Mouse (Mus musculus): ENCODE results near the gene Kcnj9. TPM values are rescaled to one million over a fixed set of nuclear protein-coding genes. Genes with fewer than 3 reads are reported as not detected.
A peak's percentile ranks its signal among the peaks of the same experiment; 100 is the strongest.

Kcnj9 gene
- polyA plus RNA-seq, 1 experiment from 2014 or later: not detected

DNA sequence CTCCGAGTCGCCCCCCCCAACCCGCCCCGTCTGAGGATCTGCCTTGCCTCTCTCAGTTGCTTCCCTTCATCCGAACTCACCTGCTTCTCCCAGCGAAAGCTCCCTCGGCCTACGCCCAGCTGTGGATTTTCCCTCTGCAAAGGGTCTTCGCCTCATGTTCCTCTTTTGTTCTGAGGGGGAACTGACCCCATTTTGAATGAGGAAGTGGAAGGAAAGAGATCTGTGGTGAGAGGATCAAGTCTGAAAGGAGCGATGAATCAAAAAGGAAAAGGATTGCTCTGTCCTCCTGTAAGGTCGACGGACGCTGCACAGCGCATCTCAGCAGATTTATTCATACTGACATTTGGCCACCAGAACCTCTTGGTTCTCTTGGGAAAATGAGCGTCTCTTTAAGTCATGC, 6.7 kb upstream of the Kcnj9 start:
- 75% methylated on average over 15 of the region's 15 CpGs for WGBS
- Histone ChIP-seq H3K4me3 (replicated peaks) (no peak overlapping the region), H3K9me3 (no peaks in the 10 kb centered on the region), H3K9ac (replicated peaks) (no peak overlapping the region), H3K4me2 (no peak overlapping the region), H3K27ac (no peak overlapping the region), H3K27me3 (peaks cover 78% of the 10 kb centered on the region), H3K4me1 (replicated peaks) (peaks cover 4% of the 10 kb centered on the region; the same call in 1 of the 2 replicates), H3K36me3 (no peaks in the 10 kb centered on the region)
- no peak for ATAC-seq (ENCODE audit: insufficient number of reproducible peaks, insufficient read depth, low FRiP score, low TSS enrichment, low read depth)

- no peak for ATAC-seq (ENCODE audit: insufficient number of reproducible peaks, insufficient read depth, low FRiP score, low TSS enrichment, low read depth)
- Histone ChIP-seq H3K9me3 (no peaks in the 10 kb centered on the region), H3K4me2 (no peak overlapping the region), H3K27me3 (peaks cover 83% of the 10 kb centered on the region), H3K9ac (replicated peaks) (no peak overlapping the region), H3K27ac (no peak overlapping the region), H3K4me3 (replicated peaks) (no peak overlapping the region), H3K36me3 (no peaks in the 10 kb centered on the region), H3K4me1 (replicated peaks) (no peaks in the 10 kb centered on the region)
- whole genome bisulfite sequencing: 20% methylated on average over 3 of the region's 3 CpGs
These were observed 4.4 kb upstream of the Kcnj9 start for GRCm38 (mm10) chr1:172333512-172333911.

- Histone ChIP-seq H3K4me2 (no peak overlapping the region), H3K36me3 (no peaks in the 10 kb centered on the region), H3K27me3 (peaks cover 84% of the 10 kb centered on the region), H3K4me1 (replicated peaks) (no peaks in the 10 kb centered on the region), H3K9ac (replicated peaks) (no peak overlapping the region), H3K9me3 (no peaks in the 10 kb centered on the region), H3K4me3 (replicated peaks) (no peak overlapping the region), H3K27ac (no peak overlapping the region)
- ATAC-seq (ENCODE audit: insufficient number of reproducible peaks, insufficient read depth, low FRiP score, low TSS enrichment, low read depth): no peak
- WGBS: 76% methylated on average over 2 of the region's 2 CpGs
These were observed 3.8 kb upstream of the Kcnj9 start for GRCm38 (mm10) chr1:172332925-172333324.

DNA sequence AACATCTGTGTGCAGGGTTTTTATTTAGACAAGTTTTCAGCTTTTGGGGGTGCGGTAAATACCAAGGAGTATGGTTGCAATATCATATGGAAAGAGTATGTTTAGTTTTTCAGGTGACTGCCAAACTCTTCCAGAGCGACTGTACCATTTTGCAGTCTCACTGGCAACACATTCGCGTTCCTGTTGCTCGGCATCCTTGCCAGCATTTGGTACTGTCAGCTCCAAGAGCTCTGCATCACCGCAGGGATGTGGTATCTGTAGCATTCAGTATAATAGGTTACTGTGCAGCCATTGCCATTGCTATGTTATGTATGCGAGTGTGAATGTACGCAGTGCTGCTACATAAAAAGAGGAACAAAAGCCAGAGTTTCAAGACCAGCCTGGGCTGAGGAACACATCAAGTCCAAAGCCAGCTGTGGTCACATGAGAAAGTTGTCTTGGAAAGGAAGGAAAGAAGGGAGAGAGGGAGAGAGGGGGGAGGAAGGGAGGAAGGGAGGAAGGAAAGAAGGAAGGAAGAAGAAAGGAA, 2.4 kb upstream of the Kcnj9 start:
- peaks cover 88% of the 10 kb centered on the region for H3K27me3 ChIP-seq
- no peak for ATAC-seq (ENCODE audit: insufficient number of reproducible peaks, insufficient read depth, low FRiP score, low TSS enrichment, low read depth)
- H3K36me3 ChIP-seq: no peaks in the 10 kb centered on the region
- no peak overlapping the region for H3K9ac ChIP-seq (replicated peaks)
- peaks cover 3% of the 10 kb centered on the region; the same call in 1 of the 2 replicates for H3K9me3 ChIP-seq
- no peak overlapping the region for H3K4me3 ChIP-seq (replicated peaks)
- H3K4me1 ChIP-seq (replicated peaks): no peaks in the 10 kb centered on the region
- WGBS: 79% methylated on average over 8 of the region's 8 CpGs
- H3K4me2 ChIP-seq: no peak overlapping the region
- no peak overlapping the region for H3K27ac ChIP-seq

DNA sequence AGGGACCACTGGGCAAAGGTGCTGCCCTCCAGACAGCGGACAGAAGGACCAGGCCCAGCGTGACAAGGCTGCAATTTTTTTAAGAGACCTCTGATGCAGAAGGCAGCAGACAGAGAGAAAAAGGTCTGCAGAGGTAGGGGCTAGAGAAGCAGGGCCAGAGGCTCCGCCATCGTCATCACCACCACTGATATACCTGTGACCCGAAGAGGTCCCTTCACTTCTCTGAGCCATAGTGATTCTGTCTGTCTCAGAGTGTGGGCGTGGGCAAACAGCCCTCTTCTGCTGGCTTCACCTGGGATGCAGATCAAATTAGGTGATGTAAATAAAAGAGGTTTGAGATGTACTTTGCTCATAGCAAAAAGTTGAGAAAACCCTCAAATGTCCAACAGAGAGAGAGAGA, 498 bp upstream of the Kcnj9 start:
- Histone ChIP-seq H3K27me3 (peaks cover 92% of the 10 kb centered on the region), H3K4me3 (replicated peaks) (no peak overlapping the region), H3K27ac (no peak overlapping the region), H3K4me1 (replicated peaks) (0 out of 2 replicates have a peak, but pooled peaks cover 10% of the 10 kb centered on the region), H3K4me2 (no peak overlapping the region), H3K9me3 (peaks cover 3% of the 10 kb centered on the region; the same call in 1 of the 2 replicates), H3K9ac (replicated peaks) (no peak overlapping the region), H3K36me3 (no peaks in the 10 kb centered on the region)
- WGBS: 74% methylated on average over 6 of the region's 6 CpGs
- ATAC-seq (ENCODE audit: insufficient number of reproducible peaks, insufficient read depth, low FRiP score, low TSS enrichment, low read depth): no peak

GRCm38 (mm10) chr1:172328461-172328860, 657 bp downstream of the Kcnj9 start:
- peaks cover 3% of the 10 kb centered on the region; the same call in 1 of the 2 replicates for H3K9me3 ChIP-seq
- 0 out of 2 replicates have a peak, but pooled peaks cover 10% of the 10 kb centered on the region for H3K4me1 ChIP-seq (replicated peaks)
- no peak for ATAC-seq (ENCODE audit: insufficient number of reproducible peaks, insufficient read depth, low FRiP score, low TSS enrichment, low read depth)
- no peaks in the 10 kb centered on the region for H3K36me3 ChIP-seq
- H3K9ac ChIP-seq (replicated peaks): no peak overlapping the region
- H3K27ac ChIP-seq: no peak overlapping the region
- no peak overlapping the region for H3K4me2 ChIP-seq
- H3K27me3 ChIP-seq: peaks cover 85% of the 10 kb centered on the region
- WGBS: 80% methylated on average over 7 of the region's 7 CpGs
- H3K4me3 ChIP-seq (replicated peaks): no peak overlapping the region

GRCm38 (mm10) chr1:172328041-172328440, 1.1 kb downstream of the Kcnj9 start:
- no peak overlapping the region for H3K9ac ChIP-seq (replicated peaks)
- H3K4me2 ChIP-seq: no peak overlapping the region
- H3K9me3 ChIP-seq: peaks cover 3% of the 10 kb centered on the region; the same call in 1 of the 2 replicates
- no peak for ATAC-seq (ENCODE audit: insufficient number of reproducible peaks, insufficient read depth, low FRiP score, low TSS enrichment, low read depth)
- no peak overlapping the region for H3K27ac ChIP-seq
- WGBS: 78% methylated on average over 3 of the region's 3 CpGs
- H3K36me3 ChIP-seq: no peaks in the 10 kb centered on the region
- H3K4me3 ChIP-seq (replicated peaks): no peak overlapping the region
- peaks cover 82% of the 10 kb centered on the region for H3K27me3 ChIP-seq
- H3K4me1 ChIP-seq (replicated peaks): 0 out of 2 replicates have a peak, but pooled peaks cover 10% of the 10 kb centered on the region

GRCm38 (mm10) chr1:172327206-172328001, 1.7 kb downstream of the Kcnj9 start:
- 0 out of 2 replicates have a peak, but pooled peaks cover 10% of the 10 kb centered on the region for H3K4me1 ChIP-seq (replicated peaks)
- H3K27me3 ChIP-seq: peaks cover 81% of the 10 kb centered on the region
- no peak for ATAC-seq (ENCODE audit: insufficient number of reproducible peaks, insufficient read depth, low FRiP score, low TSS enrichment, low read depth)
- H3K4me2 ChIP-seq: no peak overlapping the region
- WGBS: 88% methylated on average over 16 of the region's 16 CpGs
- H3K9me3 ChIP-seq: peaks cover 3% of the 10 kb centered on the region; the same call in 1 of the 2 replicates
- no peak overlapping the region for H3K27ac ChIP-seq
- no peak overlapping the region for H3K9ac ChIP-seq (replicated peaks)
- H3K4me3 ChIP-seq (replicated peaks): no peak overlapping the region
- no peaks in the 10 kb centered on the region for H3K36me3 ChIP-seq

- Histone ChIP-seq H3K4me3 (replicated peaks) (peak overlapping the region; percentile 47), H3K36me3 (no peaks in the 10 kb centered on the region), H3K27me3 (peaks cover 79% of the 10 kb centered on the region), H3K27ac (no peak overlapping the region), H3K9ac (replicated peaks) (no peak overlapping the region), H3K4me1 (replicated peaks) (0 out of 2 replicates have a peak, but pooled peaks cover 13% of the 10 kb centered on the region), H3K4me2 (peak overlapping the region; percentile 85), H3K9me3 (peaks cover 3% of the 10 kb centered on the region; the same call in 1 of the 2 replicates)
- 58% methylated on average over 11 of the region's 11 CpGs for WGBS
- ATAC-seq (ENCODE audit: insufficient number of reproducible peaks, insufficient read depth, low FRiP score, low TSS enrichment, low read depth): no peak
These were observed 2.4 kb downstream of the Kcnj9 start for GRCm38 (mm10) chr1:172326684-172327083.

GRCm38 (mm10) chr1:172325680-172326535, 3.2 kb downstream of the Kcnj9 start:
- Histone ChIP-seq H3K27ac (no peak overlapping the region), H3K4me2 (peak overlapping the region; percentile 85), H3K36me3 (no peaks in the 10 kb centered on the region), H3K4me1 (replicated peaks) (0 out of 2 replicates have a peak, but pooled peaks cover 16% of the 10 kb centered on the region), H3K9me3 (peaks cover 3% of the 10 kb centered on the region; the same call in 1 of the 2 replicates), H3K4me3 (replicated peaks) (peak overlapping the region; percentile 47), H3K9ac (replicated peaks) (no peak overlapping the region; the same call in 1 of the 2 replicates), H3K27me3 (peaks cover 71% of the 10 kb centered on the region)
- no peak; the same call in 1 of the 2 replicates for ATAC-seq (ENCODE audit: insufficient number of reproducible peaks, insufficient read depth, low FRiP score, low TSS enrichment, low read depth)
- 21% methylated on average over 94 of the region's 94 CpGs for WGBS

All from limb, embryonic 12.5 days (tissue).